Mouse (Mus musculus) A20 (cell line): ENCODE data around the gene Itpr1.
A peak's percentile ranks its signal among the peaks of the same experiment; 100 is the strongest.

Experiments used
- DNase-seq: peaks from one replicate; pipeline ENCODE4 v3.0.0-alpha.2; 2011; ENCODE audit warnings: low read depth, low spot score

The Itpr1 gene

GRCm38 (mm10) chr6:108213481-108214293 lies 791 bp downstream of the Itpr1 start:
- DNase-seq = peak; percentile 29

- DNase-seq = peak; percentile 49
Observed at GRCm38 (mm10) chr6:108214294-108214925, 1.5 kb downstream of the Itpr1 start.

- no peak for DNase-seq
Observed at GRCm38 (mm10) chr6:108216091-108216490, 3.2 kb downstream of the Itpr1 start.

- DNase-seq = no peak
Observed at GRCm38 (mm10) chr6:108216832-108217231, 3.9 kb downstream of the Itpr1 start.

- DNase-seq = no peak
Observed at GRCm38 (mm10) chr6:108217987-108218386, 5.1 kb downstream of the Itpr1 start.

GRCm38 (mm10) chr6:108222435-108222834 lies 9.5 kb downstream of the Itpr1 start:
- no peak for DNase-seq

GRCm38 (mm10) chr6:108222875-108223274 lies 10.0 kb downstream of the Itpr1 start:
- DNase-seq = peak; percentile 75

- no peak for DNase-seq
Observed at GRCm38 (mm10) chr6:108224361-108224760, 11.5 kb downstream of the Itpr1 start.

- no peak for DNase-seq
Observed at GRCm38 (mm10) chr6:108225027-108225426, 12.1 kb downstream of the Itpr1 start.

- DNase-seq = no peak
Observed at GRCm38 (mm10) chr6:108226230-108226629, 13.3 kb downstream of the Itpr1 start.

- DNase-seq = no peak
Observed at GRCm38 (mm10) chr6:108227461-108227860, 14.6 kb downstream of the Itpr1 start.

- DNase-seq = peak; percentile 44
Observed at GRCm38 (mm10) chr6:108228048-108228447, 15.2 kb downstream of the Itpr1 start.

GRCm38 (mm10) chr6:108228601-108229000 lies 15.7 kb downstream of the Itpr1 start:
- no peak for DNase-seq

GRCm38 (mm10) chr6:108230608-108231007 lies 17.7 kb downstream of the Itpr1 start:
- DNase-seq = no peak

GRCm38 (mm10) chr6:108231892-108232710 lies 19.2 kb downstream of the Itpr1 start:
- DNase-seq = no peak

GRCm38 (mm10) chr6:108233070-108233469 lies 20.2 kb downstream of the Itpr1 start:
- no peak for DNase-seq

- DNase-seq = no peak
Observed at GRCm38 (mm10) chr6:108234536-108234935, 21.6 kb downstream of the Itpr1 start.

- no peak for DNase-seq
Observed at GRCm38 (mm10) chr6:108235680-108236123, 22.8 kb downstream of the Itpr1 start.

GRCm38 (mm10) chr6:108236411-108236921 lies 23.6 kb downstream of the Itpr1 start:
- no peak for DNase-seq

- no peak for DNase-seq
Observed at GRCm38 (mm10) chr6:108236996-108237395, 24.1 kb downstream of the Itpr1 start.

- no peak for DNase-seq
Observed at GRCm38 (mm10) chr6:108237585-108237984, 24.7 kb downstream of the Itpr1 start.

- DNase-seq = no peak
Observed at GRCm38 (mm10) chr6:108238011-108238410, 25.1 kb downstream of the Itpr1 start.
